Mouse (Mus musculus): Measurements from ENCODE around the gene Fgd2.
"Not testable (repeated sequence)": the region's sequence is repeated elsewhere in the genome, so short reads cannot be mapped to it uniquely, and the experiment has no call there.

The Fgd2 gene

DNA sequence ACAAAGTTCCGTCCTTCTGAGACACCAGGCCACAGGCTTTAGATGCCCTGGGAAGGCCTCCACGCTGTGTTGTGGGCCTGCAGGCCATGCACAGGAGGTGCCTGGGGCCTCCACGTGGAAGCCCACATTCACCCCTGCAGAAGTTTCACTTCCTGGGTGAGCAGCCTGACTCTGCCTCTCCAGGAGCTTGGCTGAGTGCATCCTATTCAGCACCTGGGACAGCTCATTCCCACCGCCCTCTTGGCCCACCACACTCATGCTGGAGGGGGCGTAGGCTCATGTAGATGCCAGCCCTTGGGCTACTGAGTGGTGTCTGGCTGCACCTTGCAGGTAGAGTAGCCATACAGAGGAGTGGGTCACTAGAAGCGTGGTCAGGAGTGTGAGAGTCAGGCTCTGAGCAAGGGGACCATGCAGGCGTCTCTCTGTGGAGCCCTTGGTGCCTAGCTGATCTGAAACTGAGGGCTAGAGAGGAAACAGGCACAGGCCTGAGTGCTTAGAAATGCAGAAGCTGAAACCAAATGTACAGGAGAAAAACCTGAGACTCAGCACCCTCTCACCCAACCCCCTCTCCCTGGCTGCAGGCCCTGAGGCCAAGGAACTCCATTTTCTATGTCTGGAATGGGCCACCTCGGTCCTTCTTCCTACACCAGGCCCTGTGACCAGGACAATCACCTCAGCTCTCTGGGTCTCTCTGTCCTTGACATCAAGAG is 1.4 kb downstream of the Fgd2 start:
- no peak for DNase-seq (ENCODE audit: low spot score in 2 of 2)

DNA sequence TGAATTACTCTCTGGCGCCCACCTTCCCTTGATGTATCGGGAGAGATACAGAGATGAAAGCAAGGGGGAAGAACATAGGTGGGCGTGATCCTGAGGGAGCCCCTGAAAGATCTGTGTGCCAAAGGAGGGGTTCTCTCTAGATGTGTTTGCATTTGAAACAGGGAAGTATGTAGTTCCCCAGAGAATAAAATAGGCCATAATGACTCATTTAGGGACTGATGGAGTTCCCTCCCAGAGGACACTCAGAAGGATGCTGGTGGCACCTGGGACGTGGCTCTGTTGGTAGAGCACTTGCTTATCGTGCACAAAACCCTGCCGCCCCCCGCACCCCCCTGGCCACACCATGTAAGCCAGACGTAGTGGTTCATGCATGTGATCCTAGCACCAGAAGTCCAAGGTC is 2.4 kb downstream of the Fgd2 start:
- no peak for DNase-seq (ENCODE audit: low spot score in 2 of 2)

DNA sequence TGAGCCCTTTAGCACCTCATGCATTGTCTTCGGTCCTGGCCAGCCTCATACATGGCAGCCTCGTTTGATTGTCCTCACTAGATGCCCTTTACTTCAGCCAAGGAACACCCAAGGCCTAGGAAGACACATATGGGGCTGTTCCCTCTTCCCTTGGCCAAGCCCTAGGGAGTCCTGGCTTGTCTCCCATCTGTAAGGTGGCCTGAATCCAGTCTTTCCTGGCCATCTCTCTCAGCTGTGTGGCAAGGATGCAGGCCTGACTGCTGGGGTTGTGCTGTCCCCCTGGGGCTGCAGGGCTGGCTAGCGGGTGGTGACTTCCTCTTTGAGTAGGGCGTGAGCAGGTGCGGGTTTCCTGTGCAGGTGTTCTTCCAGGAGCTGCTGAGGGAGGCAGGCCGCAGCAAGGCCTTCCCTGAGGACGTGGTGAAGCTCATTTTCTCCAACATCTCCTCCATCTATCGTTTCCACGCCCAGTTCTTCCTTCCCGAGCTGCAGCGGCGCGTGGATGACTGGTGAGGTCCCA is 4.4 kb downstream of the Fgd2 start:
- no peak for DNase-seq (ENCODE audit: low spot score in 2 of 2)

DNA sequence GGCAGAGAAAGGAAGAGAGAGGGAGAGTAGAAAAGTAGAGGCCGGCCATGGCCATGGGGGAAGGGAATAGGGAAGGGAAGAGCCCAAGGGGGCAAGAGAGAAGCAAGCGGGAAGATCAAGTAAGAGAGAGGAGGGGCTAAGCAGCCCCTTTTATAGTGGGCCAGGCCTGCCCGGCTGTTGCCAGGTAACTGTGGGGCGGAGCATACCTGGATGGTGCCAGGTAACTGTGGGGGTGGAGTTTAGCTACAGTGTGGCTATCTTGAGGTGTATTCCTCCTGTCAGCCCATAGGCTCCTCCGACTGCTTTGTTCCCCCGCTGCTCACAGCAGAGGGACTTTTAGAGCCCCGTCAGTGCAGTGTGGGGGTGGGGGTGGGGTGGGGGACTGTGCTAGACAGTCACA is 8.0 kb downstream of the Fgd2 start:
- no peak for DNase-seq (ENCODE audit: low spot score in 2 of 2)

DNA sequence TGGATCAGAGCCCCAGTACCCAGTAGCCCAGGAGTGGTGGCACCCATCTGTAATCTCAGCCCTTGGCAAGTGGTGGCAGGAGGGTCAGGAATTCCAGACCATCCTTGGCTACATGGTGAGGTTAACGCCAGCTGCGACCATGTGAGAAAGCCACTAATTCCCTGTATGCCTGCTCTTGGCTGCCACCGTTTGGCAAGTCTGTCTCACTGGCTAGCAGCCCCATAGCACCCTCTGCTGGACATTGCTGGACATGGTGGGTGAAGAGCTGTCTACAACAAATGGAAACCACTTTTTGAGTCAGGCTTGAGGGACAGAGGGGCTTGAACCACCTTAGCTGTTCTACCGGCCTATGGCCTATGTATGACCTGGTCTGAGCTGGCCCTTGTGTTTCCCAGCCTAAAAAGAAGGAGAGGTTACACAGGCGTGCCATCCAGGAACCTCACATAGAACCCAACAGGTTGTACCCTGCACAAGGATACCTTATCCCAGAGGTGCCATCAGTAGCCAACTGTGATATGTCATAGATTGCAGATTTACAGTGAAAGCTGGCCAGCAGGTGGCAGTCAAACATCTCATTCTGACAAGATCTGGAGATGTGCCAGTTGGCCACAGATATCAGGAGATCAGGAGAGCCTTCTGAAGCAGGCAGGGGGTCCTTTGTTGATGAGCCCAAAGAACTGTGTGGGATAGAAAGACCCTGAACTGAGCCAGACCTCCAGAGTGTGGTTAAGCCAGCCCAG is 10.4 kb downstream of the Fgd2 start:
- DNase-seq (ENCODE audit: low spot score in 2 of 2): peak; percentile 95 to 96

DNA sequence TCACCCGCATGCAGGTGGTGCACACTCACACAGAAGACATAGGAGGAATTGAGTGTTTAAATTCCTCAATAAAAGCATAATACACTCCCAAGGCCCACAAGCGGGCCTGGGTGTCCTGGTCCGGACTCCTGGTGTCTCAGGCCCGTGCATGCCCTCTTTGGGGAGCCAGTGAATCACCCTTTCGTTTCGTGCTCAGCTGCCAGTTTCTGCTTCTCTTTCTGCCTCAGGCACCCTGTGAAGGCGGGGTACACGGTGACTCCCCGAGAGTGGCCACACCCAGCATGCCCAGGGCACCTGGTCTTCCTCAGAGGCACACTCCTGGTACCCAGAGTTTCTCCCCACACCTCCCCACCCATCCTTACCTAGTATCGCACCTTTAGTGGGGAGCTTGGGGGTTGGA is 15.2 kb downstream of the Fgd2 start:
- DNase-seq (ENCODE audit: low spot score in 2 of 2): no peak

DNA sequence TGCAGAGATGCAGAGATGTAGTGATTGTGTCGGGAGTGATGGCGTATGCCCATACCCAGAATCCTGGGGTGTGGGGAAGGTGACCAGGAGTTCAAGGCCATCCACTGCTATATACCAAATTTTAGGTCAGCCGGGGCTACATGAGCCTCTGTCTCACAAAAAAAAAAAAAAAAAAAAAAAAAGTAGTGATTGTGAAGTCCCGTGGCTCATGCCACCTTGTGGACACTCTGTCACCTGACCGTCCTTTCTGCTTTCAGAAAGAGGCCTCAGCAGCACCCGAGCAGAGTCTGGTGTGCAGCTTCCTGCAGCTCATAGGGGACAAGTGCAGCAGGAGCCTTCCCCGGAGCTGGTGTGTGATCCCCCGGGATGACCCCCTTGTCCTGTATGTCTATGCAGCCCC is 17.3 kb downstream of the Fgd2 start:
- DNase-seq (ENCODE audit: low spot score in 2 of 2): no peak

DNA sequence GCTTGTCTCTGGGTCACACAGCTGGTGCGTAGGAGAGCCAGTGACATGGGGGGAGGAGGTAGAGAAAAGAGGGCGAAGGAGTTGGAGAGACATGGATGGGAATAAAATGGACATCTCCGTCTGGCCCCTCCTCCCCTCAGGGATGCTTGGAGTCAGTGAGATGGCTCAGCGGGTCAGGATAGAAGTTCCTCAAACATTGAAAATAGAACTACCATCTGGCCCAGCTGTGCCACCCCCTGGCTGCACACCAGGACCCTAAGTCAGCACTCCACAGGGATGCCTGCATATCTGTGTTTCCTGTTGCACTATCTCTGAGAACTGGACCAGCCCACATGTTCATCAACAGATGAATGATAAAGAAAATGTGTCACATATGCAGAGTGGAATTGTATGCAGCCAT is 19.5 kb downstream of the Fgd2 start:
- no peak for DNase-seq (ENCODE audit: low spot score in 2 of 2)

DNA sequence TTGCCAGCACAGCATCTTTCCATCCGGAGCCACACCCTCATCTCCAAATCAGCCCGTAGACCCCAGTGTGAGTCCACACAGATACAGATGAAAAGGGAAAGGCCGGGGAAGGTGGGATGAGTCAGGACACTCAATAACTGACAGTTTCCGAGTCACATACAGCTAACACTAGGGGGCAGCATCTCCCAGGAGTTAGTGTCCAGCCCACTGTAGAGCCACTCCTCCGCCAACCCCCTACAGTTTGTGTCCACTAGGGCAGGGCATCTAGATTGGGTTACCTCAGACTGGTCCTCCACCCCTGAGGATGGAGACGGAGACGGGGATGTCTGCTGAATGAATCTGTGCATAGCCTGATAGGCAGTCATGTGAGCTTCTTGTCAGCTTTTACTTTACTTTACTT is 20.8 kb downstream of the Fgd2 start:
- peak; percentile 37 to 57 for DNase-seq (ENCODE audit: low spot score in 2 of 2)

DNA sequence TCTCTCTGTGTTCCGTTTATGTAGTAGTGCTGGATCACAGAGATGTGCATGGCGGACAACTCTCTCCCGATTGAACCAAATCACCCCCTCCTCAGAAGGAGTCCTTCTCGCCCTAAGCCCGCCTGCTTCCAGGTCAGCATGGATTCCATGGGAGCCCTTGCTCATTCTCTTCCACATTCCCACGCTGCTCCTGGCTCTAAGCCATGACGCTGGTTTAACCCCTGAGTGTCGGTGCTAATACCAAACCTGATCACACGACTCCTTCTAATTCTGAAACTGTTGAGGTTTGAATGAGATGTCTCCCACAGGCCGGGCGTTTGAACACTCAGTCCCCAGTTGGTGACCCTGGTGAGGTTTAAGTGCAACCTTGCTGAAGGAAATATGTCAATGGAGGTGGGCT is 21.7 kb downstream of the Fgd2 start:
- DNase-seq (ENCODE audit: low spot score in 2 of 2): no peak

DNA sequence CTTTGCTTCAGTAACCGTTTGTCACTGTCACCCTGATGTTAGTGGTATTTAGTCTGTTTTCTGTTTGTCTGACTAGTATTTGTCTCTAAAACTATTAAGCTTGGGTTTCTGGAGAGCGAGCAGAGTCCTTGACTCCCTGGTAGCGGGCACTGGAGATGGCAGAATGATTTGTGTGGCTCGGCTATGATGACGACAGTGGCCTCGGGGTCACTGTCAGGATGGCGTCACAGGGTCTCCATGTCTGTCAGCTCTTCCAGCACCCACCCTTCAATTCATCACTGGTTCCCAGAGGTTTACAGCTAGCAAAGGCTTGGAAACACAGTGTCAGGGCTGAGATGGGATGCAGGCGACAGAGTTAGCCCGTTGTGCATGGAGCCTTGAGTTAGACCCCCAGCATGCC is 23.2 kb downstream of the Fgd2 start:
- DNase-seq (ENCODE audit: low spot score in 2 of 2): no peak

DNA sequence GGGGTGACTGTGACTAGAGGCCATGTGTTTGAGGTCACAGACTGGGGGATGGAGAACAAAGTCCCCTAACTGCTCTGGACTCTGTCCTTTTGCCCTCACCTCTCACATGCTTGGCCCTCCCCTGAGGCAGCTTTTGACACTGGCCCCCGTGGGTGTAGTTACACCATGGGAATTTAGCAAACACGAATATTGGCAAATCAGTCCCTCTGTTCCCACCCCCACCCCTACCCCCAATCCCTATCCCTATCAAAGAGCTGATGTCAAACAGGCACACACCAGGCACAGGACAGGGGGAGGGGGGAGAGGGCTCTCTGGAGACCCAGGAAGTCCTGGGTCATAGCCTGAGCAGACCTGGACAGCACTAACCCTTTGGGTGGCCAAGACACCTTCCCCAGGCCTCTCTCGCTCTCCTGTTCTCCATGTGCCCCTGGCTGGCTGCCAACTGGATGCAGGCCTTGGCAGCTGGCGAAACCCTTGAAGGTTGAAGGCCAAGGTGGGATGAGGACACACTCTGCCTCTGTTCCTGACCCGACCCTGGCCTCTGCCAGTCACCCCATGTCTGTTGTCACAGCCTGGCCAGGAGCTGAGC is 24.2 kb downstream of the Fgd2 start:
- no peak for DNase-seq (ENCODE audit: low spot score in 2 of 2)

DNA sequence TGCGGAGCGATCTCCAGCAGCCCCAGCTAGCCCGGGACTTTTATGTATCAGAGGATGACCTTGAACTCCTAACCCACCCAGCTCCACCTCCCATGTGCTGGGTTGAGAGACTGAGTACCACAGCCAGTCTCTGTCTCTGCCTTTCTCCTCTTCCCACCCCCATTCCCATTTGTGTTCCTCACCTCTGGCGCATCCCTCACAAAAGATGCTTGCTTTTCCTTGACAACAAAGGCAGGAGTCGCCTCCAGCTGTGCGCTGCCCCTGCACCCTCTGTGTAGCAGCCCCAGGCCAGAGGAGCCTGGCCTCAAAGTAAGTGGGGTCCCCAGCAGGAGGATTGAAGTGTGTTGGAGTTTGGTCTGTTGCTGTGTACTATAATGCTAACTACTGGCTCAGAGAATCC is 25.0 kb downstream of the Fgd2 start:
- no peak for DNase-seq (ENCODE audit: low spot score in 2 of 2)

DNA sequence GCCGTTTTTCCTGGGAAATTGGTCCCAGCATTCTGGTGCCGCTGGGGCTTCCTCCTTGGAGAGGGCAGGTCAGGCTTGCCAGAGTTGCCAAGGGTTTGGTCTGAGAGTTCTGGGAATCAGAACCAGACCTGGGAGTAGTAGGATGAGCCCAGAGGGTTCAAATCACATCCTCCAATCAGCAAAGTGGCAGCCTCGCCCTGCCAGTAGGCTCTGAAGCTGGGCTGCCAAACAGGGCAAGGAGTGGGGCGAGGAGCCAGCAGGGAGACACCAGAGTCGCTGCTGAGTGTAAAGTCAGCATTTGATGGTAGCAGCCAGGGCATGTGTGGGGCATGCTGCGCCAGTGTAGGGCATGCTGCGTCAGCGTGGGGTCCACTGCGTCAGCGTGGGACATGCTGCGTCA is 28.3 kb downstream of the Fgd2 start:
- no peak for DNase-seq (ENCODE audit: low spot score in 2 of 2)

DNA sequence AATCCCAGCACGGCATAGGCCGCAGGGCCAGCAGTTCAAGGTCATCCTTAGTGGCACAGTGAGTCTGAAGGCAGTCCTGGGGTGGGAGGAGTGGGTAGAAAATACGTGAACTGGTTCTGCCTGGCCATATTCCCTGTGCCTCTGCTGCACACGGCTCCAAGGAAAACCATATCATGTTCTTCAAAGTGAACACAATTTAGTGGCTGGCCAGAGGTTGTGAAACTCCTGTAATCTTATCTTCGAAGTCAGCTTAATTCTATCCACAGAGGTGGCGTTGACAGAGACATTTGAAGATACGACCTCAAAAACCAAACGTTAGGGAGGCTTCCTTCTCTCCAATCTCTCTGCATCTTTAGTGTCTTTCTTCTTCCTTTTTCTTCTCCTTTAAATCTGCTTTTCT is 30.6 kb downstream of the Fgd2 start:
- DNase-seq (ENCODE audit: low spot score in 2 of 2): no peak

DNA sequence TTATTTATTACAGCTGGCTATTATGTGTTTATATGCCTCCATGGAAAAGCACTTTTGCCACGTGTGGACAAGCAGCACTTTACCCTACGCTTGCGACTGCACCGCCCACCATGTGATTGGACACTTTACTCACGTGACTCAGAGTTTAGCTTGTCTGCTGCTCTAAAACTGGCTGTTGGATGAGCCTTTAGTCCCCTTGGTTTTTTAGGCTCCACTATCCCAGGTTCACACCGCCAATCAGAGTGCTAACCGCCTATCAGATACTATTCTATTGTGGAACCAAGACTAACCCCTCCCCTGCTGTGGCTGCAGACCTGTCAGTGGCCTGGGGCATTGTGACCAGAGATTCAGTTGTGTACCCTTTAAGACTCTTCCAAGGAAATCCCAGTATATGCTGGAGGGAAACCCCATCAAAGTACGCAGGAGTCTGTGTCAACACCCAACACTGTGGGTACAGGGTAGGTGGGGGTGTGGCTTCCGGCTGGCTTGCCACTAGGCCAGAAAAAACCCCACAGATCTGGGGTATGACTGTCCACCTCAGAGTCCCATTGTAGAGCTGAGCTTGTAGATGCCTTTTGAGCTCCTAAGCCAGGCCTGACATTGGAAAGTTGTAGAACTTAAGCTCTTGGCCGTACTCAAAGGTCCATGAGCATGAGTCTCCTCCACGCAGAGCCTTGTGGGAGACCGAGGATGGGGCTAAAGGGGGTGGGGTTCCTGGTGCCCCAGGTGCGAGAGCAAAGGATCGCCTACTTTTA is 32.8 kb downstream of the Fgd2 start:
- DNase-seq (ENCODE audit: low spot score in 2 of 2): no peak

DNA sequence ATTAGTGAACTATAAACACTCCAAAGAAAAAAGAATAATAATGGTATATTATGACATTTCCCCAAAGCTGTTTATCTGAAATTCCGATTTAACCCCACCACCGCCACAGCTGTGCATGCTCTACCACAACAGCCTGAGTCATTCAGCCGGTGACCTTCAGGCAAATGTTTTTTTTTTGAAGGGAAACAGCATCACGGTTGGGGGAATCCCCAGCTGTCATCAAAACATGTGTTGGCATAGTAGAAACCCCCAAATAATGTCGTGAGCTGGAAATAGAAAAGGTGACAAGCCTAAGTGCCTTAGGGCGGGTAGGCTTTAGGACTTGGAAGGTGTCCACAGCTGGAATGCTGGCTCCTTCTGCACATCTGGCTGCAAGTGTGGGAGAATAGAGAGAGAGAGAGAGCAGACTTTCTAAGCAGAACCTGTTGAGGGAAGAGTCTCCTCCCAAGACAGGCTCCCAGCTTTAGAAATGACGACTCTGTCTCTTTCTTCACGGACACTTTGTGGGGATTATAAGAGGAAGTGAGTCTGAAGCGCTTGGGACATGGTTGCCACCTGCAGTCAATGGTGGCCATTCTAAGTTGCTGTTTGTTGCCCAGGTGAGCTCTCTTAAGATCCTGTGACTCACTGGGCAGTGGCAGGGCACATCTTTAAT is 33.5 kb downstream of the Fgd2 start:
- DNase-seq (ENCODE audit: low spot score in 2 of 2): no peak

DNA sequence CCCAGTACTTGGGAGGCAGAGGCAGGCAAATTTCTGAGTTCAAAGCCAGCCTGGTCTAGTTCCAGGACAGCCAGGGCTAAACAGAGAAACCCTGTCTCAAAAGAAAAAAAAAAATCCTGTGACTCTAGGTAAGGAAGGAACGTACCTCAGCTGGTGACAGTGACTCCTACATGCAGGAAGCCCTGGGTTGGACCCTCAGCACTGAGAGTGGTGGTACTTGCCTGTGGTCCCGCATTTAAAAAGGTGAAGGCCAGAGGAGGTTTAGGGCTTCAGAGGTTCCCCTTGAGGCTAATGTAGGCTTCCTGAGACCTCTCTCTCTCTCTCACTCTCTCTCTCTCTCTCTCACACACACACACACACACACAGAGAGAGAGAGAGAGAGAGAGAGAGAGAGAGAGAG is 34.0 kb downstream of the Fgd2 start:
- DNase-seq (ENCODE audit: low spot score in 2 of 2): not testable (repeated sequence)

DNA sequence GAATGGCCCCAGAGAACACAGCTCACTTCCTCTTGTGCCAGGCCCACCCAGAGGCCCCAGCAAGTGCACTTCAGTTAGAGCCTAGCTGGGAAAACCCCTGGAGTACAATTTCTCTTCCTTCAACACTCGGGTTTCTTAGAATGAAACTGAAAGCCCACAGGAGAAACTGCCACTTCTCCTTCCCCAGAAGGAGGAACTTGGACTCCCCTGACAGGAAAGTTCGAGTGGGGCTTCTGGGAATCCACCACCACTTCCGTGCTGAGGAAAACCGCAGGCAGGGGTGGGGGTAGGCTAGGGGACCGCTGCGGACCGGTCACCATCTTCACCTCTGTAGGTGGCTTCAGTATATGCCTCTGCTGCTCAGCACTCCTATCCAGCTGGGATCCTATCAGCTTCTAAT is 34.7 kb downstream of the Fgd2 start:
- DNase-seq (ENCODE audit: low spot score in 2 of 2): no peak

DNA sequence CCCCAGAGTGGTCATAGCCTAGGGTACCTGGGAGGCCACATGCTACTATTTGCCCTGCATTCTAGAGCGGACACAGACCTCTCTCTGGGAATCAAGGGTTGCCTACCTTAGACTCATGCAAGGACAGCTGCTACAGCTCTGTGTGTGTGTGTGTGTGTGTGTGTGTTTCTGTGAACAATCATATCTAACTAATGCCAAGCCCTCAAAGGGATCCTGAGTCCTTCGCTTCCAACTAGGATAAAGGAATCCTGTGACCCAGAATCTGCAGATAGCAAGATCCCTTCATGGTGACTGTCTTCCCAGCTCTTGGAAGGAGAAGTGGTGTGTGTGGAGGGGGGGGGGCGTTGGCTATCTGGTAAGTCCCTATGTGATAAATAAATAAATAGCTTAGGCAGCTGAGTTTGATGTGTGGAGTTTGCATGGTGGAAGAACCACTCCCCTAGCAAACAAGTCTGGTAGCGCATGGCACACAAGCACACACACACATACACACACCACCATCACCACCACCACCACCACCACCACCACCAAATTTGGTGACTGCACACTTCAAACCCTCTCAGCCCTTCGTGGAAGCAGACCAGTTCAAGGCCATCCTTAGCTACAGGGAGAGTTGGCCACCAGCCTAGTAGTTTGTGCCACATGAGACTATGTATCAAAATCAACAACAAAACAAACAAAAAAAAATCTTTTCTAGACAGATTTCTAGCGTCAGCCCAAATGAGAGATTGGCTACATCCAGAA is 35.5 kb downstream of the Fgd2 start:
- DNase-seq (ENCODE audit: low spot score in 2 of 2): no peak

DNA sequence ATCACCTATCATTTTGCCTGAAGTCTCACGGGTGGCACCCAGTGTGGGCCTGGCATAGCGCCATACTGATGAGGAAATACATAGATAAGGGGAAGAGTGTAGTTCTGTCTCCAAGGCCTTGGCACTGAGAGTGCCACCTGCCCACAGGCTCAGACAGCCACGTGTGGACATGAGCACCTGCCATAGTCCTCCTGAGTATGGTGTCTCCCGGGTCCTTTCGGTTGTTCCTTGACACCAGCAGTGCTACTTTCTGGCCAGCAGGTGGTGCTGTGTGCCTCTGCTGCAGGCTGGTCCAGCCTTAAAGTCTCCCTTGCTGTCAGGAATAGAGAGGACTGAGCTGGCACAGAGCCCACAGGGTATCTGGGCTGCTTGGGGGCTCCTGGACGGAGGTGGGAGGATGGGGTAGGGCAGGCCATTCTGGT is 36.1 kb downstream of the Fgd2 start:
- DNase-seq (ENCODE audit: low spot score in 2 of 2): peak; percentile 79 to 80

All from right cerebral cortex, adult 2 months (tissue).